Mouse (Mus musculus): ENCODE data around the gene Nhlh2. TPM values are rescaled to one million over a fixed set of nuclear protein-coding genes. Genes with fewer than 3 reads are reported as not detected.

Gene Nhlh2
- total RNA-seq (2012; rRNA removed) (not detected in 2 replicates), total RNA-seq (2014; rRNA removed) (not detected in 2 replicates), polyA plus RNA-seq (2012; ENCODE audit: insufficient read length, low read depth) (not detected in 2 replicates)

- no peak within 1 kb of the TSS for H3K27ac ChIP-seq (ENCODE audit: insufficient read depth, low read depth)
- in situ Hi-C loops (cut with MboI; ENCODE audit: low pct_ligation_motif_present, low pct_unique_long_range_greater_than_20kb, low sequenced_read_pairs) (no loop called here), dilution Hi-C loops (cut with MboI; ENCODE audit: extremely low pct_ligation_motif_present, extremely low pct_unique_long_range_greater_than_20kb, low sequenced_read_pairs) (no loop called here)
- no peak within 1 kb of the TSS for H3K9ac ChIP-seq (ENCODE audit: insufficient read depth, low read depth)
- no peak within 1 kb of the TSS for H3K4me3 ChIP-seq (replicated peaks in 1 of 3; ENCODE audit: low read depth in 2 of 3, low read length in 2 of 3, poor library complexity in 1 of 3)
- no peaks in the 10 kb centered on the region for H3K27me3 ChIP-seq (replicated peaks)
- no peak within 1 kb of the TSS for H3K4me2 ChIP-seq (ENCODE audit: insufficient read depth, low read depth, poor library complexity, severe bottlenecking)
- TF ChIP-seq ELF1 (IDR thresholded peaks at IDR 0.05; ENCODE audit: low read depth, low read length) (no peak), POLR2AphosphoS2 (IDR thresholded peaks at IDR 0.05; ENCODE audit: low read depth, low read length) (no peak), USF1 (IDR thresholded peaks at IDR 0.05; ENCODE audit: low read depth, low read length) (no peak), CHD2 (IDR thresholded peaks at IDR 0.05; ENCODE audit: low read length) (no peak), ZNF384 (IDR thresholded peaks at IDR 0.05; ENCODE audit: low read depth, low read length) (no peak), POLR2A (IDR thresholded peaks at IDR 0.05; ENCODE audit: low read depth, low read length) (no peak), ZMIZ1 (IDR thresholded peaks at IDR 0.05; ENCODE audit: low read depth, low read length) (no peak)
- peaks cover 0 to 2% of the 10 kb centered on the region in 2 experiments; a peak in 1 of 4 replicates for H3K4me1 ChIP-seq (ENCODE audit: control insufficient read depth in 1 of 2, insufficient read depth in 2 of 2)
- H3K9me3 ChIP-seq (replicated peaks; ENCODE audit: low read length), result peaks cover 17% of the 10 kb centered on the region
- H3K79me2 ChIP-seq (replicated peaks; ENCODE audit: control insufficient read depth, extremely low read depth, insufficient read depth, poor library complexity, severe bottlenecking), result no peaks in the 10 kb centered on the region
- DNase-seq (ENCODE audit: extremely low read depth), result no peak
- no peaks in the 10 kb centered on the region for H3K36me3 ChIP-seq (replicated peaks in 1 of 2; ENCODE audit: control insufficient read depth in 1 of 2, insufficient read depth in 1 of 2, low read length in 1 of 2)
These were observed at the start of gene Nhlh2 for GRCm38 (mm10) chr3:102009926-102010381. Nhlh2 (plus strand) TSS chr3:102010076.

DNA sequence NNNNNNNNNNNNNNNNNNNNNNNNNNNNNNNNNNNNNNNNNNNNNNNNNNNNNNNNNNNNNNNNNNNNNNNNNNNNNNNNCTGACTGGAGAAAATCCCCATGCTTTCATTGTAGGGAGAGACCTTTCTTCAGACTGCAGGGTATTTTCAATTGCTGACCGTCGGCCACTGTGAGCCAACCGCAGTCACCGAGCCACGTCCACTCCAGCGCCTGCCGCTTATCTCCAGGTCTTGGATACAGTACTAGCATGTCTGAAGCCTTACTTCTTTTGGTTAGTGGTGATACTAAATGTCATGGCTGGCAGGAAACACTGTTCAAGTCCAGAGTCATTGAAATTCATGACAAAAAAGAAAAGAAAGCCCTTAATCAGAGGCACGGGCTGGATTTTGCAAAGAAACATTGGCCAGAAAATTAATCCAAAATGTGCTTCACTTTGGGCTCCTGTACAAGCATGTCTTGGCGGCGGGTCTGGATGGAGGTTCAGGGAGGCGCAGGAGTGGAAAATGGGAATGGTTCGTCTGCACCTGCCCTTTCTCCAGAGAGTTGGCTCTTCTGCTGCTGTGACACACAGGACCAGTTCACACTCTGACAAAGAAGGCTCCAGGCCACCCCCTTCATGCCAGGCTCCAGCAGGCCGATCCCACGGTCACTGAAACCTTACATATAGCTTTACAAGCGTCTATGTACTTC is 48.6 kb upstream of the Nhlh2 start:
- dilution Hi-C loops (cut with MboI; ENCODE audit: extremely low pct_ligation_motif_present, extremely low pct_unique_long_range_greater_than_20kb, low sequenced_read_pairs), result no loop called here
- TF ChIP-seq CHD1 (IDR thresholded peaks at IDR 0.05; ENCODE audit: low read depth, low read length), result no peak
- no peak for TF ChIP-seq E2F4 (IDR thresholded peaks at IDR 0.05; ENCODE audit: insufficient replicate concordance, low read depth, low read length)
- no peak for TF ChIP-seq SIN3A (IDR thresholded peaks at IDR 0.05; ENCODE audit: low read length)
- TF ChIP-seq IRF4 (IDR thresholded peaks at IDR 0.05; ENCODE audit: low read depth, low read length), result no peak
- TF ChIP-seq GABPA (IDR thresholded peaks at IDR 0.05; ENCODE audit: insufficient replicate concordance, low read depth, low read length), result no peak
- TF ChIP-seq PAX5 (IDR thresholded peaks at IDR 0.05; ENCODE audit: low read length), result no peak
- TF ChIP-seq MEF2A (IDR thresholded peaks at IDR 0.05; ENCODE audit: borderline replicate concordance, low read depth, low read length), result no peak
- TF ChIP-seq NELFE (IDR thresholded peaks at IDR 0.05; ENCODE audit: low read depth, low read length), result no peak
- TF ChIP-seq JUND (conservative IDR thresholded peaks at IDR 0.05; ENCODE audit: low read depth, low read length), result no peak
- TF ChIP-seq ZNF384 (IDR thresholded peaks at IDR 0.05; ENCODE audit: low read depth, low read length), result no peak
- TF ChIP-seq MYC (IDR thresholded peaks at IDR 0.05; ENCODE audit: low read depth, low read length), result no peak
- no peak for TF ChIP-seq MAFK (IDR thresholded peaks at IDR 0.05; ENCODE audit: insufficient replicate concordance, low read length)
- no peak for TF ChIP-seq USF2 (conservative IDR thresholded peaks at IDR 0.05; ENCODE audit: low read depth, low read length)
- no peak overlapping the region for H3K4me3 ChIP-seq (replicated peaks in 1 of 3; ENCODE audit: low read depth in 2 of 3, low read length in 2 of 3, poor library complexity in 1 of 3)
- no peak overlapping the region for H3K4me2 ChIP-seq (ENCODE audit: insufficient read depth, low read depth, poor library complexity, severe bottlenecking)
- H3K36me3 ChIP-seq (replicated peaks in 1 of 2; ENCODE audit: control insufficient read depth in 1 of 2, insufficient read depth in 1 of 2, low read length in 1 of 2), result no peaks in the 10 kb centered on the region
- H3K9me3 ChIP-seq (replicated peaks; ENCODE audit: low read length), result no peaks in the 10 kb centered on the region
- no peak overlapping the region for H3K27ac ChIP-seq (ENCODE audit: insufficient read depth, low read depth)
- in situ Hi-C loops (cut with MboI; ENCODE audit: low pct_ligation_motif_present, low pct_unique_long_range_greater_than_20kb, low sequenced_read_pairs), result no loop called here
- H3K4me1 ChIP-seq (ENCODE audit: control insufficient read depth in 1 of 2, insufficient read depth in 2 of 2), result no peaks in the 10 kb centered on the region
- H3K79me2 ChIP-seq (replicated peaks; ENCODE audit: control insufficient read depth, extremely low read depth, insufficient read depth, poor library complexity, severe bottlenecking), result no peaks in the 10 kb centered on the region
- H3K27me3 ChIP-seq (replicated peaks), result no peaks in the 10 kb centered on the region
- no peak overlapping the region for H3K9ac ChIP-seq (ENCODE audit: insufficient read depth, low read depth)
- no peak for DNase-seq (ENCODE audit: extremely low read depth)

Measured in CH12.LX (cell line).